Mouse (Mus musculus): ENCODE results near the gene Pank3.
"Not testable (repeated sequence)": the region's sequence is repeated elsewhere in the genome, so short reads cannot be mapped to it uniquely, and the experiment has no call there.

Gene Pank3

DNA sequence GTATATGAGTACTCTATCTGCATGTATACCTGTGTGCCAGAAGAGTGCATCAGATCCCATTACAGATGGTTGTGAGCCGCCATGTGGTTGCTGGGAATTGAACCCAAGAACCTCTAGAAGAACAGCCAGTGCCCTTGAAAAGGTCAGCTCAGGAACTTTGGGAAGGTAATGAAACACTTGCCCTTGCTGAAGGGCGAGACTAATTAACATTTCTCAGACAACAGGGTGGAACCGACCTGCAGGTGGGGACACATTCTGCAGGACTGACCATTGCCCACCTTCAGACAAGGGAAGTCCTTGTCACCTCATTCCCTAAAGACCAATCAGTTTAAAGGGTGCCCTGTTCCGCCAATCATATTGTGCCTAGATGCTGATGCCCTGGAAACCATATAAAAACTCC, 71.5 kb downstream of the Pank3 start:
- DNase-seq (ENCODE audit: low spot score) = not testable (repeated sequence)
